Mouse (Mus musculus) liver, embryonic 14.5 days (tissue): Measurements from ENCODE around the gene Spef1.

Experiments used
- CTCF ChIP-seq: IDR thresholded peaks from 2 replicates; pipeline ENCODE4 v1.5.1; 2016; ENCODE audit warnings: antibody characterized with exemption, low read depth, control low read depth
- EP300 ChIP-seq: IDR thresholded peaks from 2 replicates; pipeline ENCODE4 v1.6.1; 2016; ENCODE audit warnings: antibody characterized with exemption, low read depth

GRCm38 (mm10) chr2:131191005-131191390 lies 3.9 kb upstream of the Spef1 start:
- TF ChIP-seq CTCF (no peak), EP300 (no peak)
